Mouse (Mus musculus) olfactory bulb, adult 2 months (tissue): ENCODE results near the gene Gpr157.

Experiments used
- CTCF ChIP-seq: fragments of 200-500 bp; IDR thresholded peaks from 2 replicates; pipeline ENCODE4 v1.5.1; 2012; ENCODE audit warnings: low read depth, mild to moderate bottlenecking, low read length, moderate library complexity; ENCODE audit not compliant: insufficient read depth
- POLR2A ChIP-seq: fragments of 200-500 bp; IDR thresholded peaks from 2 replicates; pipeline ENCODE4 v1.6.1; 2012; ENCODE audit warnings: mild to moderate bottlenecking, low read depth, low read length, moderate library complexity; ENCODE audit not compliant: insufficient read depth

DNA sequence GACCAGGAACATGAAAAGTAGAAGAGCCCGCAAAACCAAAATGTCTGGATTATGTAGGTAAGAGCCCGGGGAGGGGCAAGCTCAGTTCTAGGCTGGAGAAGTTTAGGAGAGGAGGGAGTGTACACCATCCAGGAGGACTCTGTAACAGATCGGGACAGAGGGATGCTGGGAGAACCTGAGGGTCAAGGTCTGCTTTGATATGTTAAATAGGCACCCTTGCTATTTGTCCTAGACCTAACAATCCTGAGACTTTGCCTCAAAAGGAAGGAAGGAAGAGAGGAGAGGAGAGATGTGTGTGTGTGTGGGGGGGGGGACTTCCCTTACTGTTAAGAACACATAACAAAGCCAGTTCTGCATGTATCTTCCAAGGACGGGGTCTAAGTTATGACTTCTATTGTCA lies 68.1 kb downstream of the Gpr157 start:
- TF ChIP-seq CTCF (no peak), POLR2A (no peak)
